ENCODE assay signal across 10 mouse cellular contexts in the genomic region with DNA sequence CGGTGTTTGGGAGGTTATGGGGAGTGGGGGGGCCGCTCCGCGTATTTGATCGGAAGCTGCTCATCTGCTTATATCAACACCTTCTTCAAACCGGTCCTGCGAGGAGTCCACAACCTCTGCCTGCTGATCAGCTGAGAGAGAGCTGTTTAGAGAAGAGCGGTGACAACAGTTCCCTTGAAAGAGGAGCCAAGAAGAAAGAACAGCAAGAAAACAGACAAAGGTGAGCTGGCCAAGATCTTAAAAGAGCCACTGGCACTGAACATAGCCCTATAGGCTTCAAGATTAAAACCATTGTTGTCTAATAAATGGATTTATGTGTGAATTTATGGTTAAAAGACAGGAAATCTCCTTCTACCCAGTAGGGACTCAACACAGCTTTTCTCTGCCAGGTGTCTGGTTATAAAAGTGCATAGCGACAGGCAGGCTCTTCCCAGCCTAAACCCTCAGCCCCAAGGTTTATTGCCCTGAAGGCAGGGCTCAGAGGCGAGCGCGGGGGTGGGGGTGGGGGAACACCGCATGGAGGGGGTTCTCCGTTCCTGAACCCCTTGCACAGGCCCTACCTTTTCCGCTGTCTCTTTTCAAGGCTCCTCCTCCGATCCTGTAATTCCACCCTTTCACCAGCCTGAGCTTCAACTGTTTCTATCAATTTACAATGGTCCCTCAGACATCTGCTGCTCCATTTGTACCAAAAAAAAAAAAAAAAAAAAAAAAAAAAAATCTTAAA.
DNase-seq lines count a peak whose midpoint lies in the region; ATAC-seq and TF ChIP-seq lines count a peak whose summit lies in the region.
"Had no signal": no experiment of that assay in that cellular context is flagged by ENCODE, and none has a peak within 500 bp of the region (broad histone marks: within the 10 kb centered on the region; RNA-seq: fewer than 3 reads in every experiment).

No protein-coding gene starts in this region.

- WGBS in cerebellum, adult 2 months = 14% methylated on average over 16 of the region's 16 CpGs
- 41% methylated on average over 16 of the region's 16 CpGs for WGBS in kidney, embryonic 14.5 days
- 49% methylated on average over 16 of the region's 16 CpGs for WGBS in forebrain, embryonic 16.5 days
- 53% methylated on average over 16 of the region's 16 CpGs for WGBS in midbrain, embryonic 13.5 days
- WGBS in kidney, adult 2 months = 52% methylated on average over 16 of the region's 16 CpGs

- TF ChIP-seq POLR2A in cerebellum, adult 2 months (IDR thresholded peaks at IDR 0.05; ENCODE audit: borderline replicate concordance, insufficient read depth, low read length) = no peak
- TF ChIP-seq POLR2A in kidney, adult 2 months (IDR thresholded peaks at IDR 0.05; ENCODE audit: low read depth, low read length) = no peak

- 0 out of 2 replicates have a peak, but pooled peaks have one; percentile 49 for ATAC-seq in kidney, embryonic 14.5 days (ENCODE audit: low FRiP score, low TSS enrichment)
- ATAC-seq in forebrain, embryonic 16.5 days = peak; percentile 43; the same call in 1 of the 2 replicates
- ATAC-seq in midbrain, embryonic 13.5 days = 0 out of 2 replicates have a peak, but pooled peaks have one; percentile 20

- H3K4me2 ChIP-seq in kidney, embryonic 14.5 days (replicated peaks; ENCODE audit: low read depth, low read length) = no peak overlapping the region; the same call in 1 of the 2 replicates
- no peak overlapping the region for H3K4me2 ChIP-seq in forebrain, embryonic 16.5 days (ENCODE audit: low read length)
- H3K4me2 ChIP-seq in midbrain, embryonic 13.5 days (replicated peaks) = no peak overlapping the region

- peak overlapping the region; percentile 28 for H3K4me3 ChIP-seq in cerebellum, adult 2 months (replicated peaks; ENCODE audit: insufficient read depth, low read depth, low read length)
- no peak overlapping the region; the same call in 1 of the 2 replicates for H3K4me3 ChIP-seq in kidney, embryonic 14.5 days (ENCODE audit: low read length)
- H3K4me3 ChIP-seq in forebrain, embryonic 16.5 days (replicated peaks; ENCODE audit: low read length) = no peak overlapping the region
- no peak overlapping the region for H3K4me3 ChIP-seq in midbrain, embryonic 13.5 days (replicated peaks)
- H3K4me3 ChIP-seq in kidney, adult 2 months (ENCODE audit: insufficient read depth, low read depth, low read length) = no peak overlapping the region

- peak in 1 of 2 experiments; percentile 6 for DNase-seq in cerebellum, adult 2 months
- no peak for DNase-seq in cerebellum, postnatal 4 days (ENCODE audit: low spot score in 2 of 2)
- DNase-seq in kidney, postnatal 4 days = no peak
- DNase-seq in kidney, adult 2 months = no peak
- no peak for DNase-seq in right cerebral cortex, postnatal 14 days
- DNase-seq: lung, adult 2 months had no signal

- H3K4me1 ChIP-seq in cerebellum, adult 2 months (ENCODE audit: control insufficient read depth, insufficient read depth, low read length) = no peaks in the 10 kb centered on the region
- H3K4me1 ChIP-seq in kidney, embryonic 14.5 days (ENCODE audit: control insufficient read depth, insufficient read depth, low read length) = no peaks in the 10 kb centered on the region
- H3K4me1 ChIP-seq in forebrain, embryonic 16.5 days (replicated peaks; ENCODE audit: control insufficient read depth, insufficient read depth, low read length) = no peaks in the 10 kb centered on the region
- 0 out of 2 replicates have a peak, but pooled peaks cover 4% of the 10 kb centered on the region for H3K4me1 ChIP-seq in midbrain, embryonic 13.5 days (replicated peaks)
- no peaks in the 10 kb centered on the region for H3K4me1 ChIP-seq in kidney, adult 2 months (ENCODE audit: control insufficient read depth, insufficient read depth, low read length)

- H3K27ac ChIP-seq in cerebellum, adult 2 months (ENCODE audit: insufficient read depth, low read length) = no peak overlapping the region
- no peak overlapping the region for H3K27ac ChIP-seq in kidney, embryonic 14.5 days (ENCODE audit: low read depth, low read length)
- H3K27ac ChIP-seq in forebrain, embryonic 16.5 days (ENCODE audit: low read length) = no peak overlapping the region
- no peak overlapping the region for H3K27ac ChIP-seq in midbrain, embryonic 13.5 days
- no peak overlapping the region for H3K27ac ChIP-seq in kidney, adult 2 months (ENCODE audit: insufficient read depth, low read depth, low read length)
- H3K27ac ChIP-seq: kidney, postnatal 0 days had no signal

- no peaks in the 10 kb centered on the region for H3K9me3 ChIP-seq in kidney, embryonic 14.5 days (ENCODE audit: control insufficient read depth, low read length)
- H3K9me3 ChIP-seq in forebrain, embryonic 16.5 days (ENCODE audit: control insufficient read depth, low read length) = no peaks in the 10 kb centered on the region
- no peaks in the 10 kb centered on the region for H3K9me3 ChIP-seq in midbrain, embryonic 13.5 days

- TF ChIP-seq CTCF in cerebellum, adult 2 months (IDR thresholded peaks at IDR 0.05; ENCODE audit: borderline replicate concordance, insufficient read depth, low read depth, low read length) = no peak
- TF ChIP-seq CTCF in kidney, adult 2 months (conservative IDR thresholded peaks at IDR 0.05; ENCODE audit: insufficient read depth, insufficient read length, low read depth, low read length) = no peak

- no peaks in the 10 kb centered on the region for H3K36me3 ChIP-seq in kidney, embryonic 14.5 days (ENCODE audit: control insufficient read depth, insufficient read depth, low read length)
- no peaks in the 10 kb centered on the region for H3K36me3 ChIP-seq in forebrain, embryonic 16.5 days (ENCODE audit: control insufficient read depth, insufficient read depth)
- H3K36me3 ChIP-seq in midbrain, embryonic 13.5 days = no peaks in the 10 kb centered on the region
- no peaks in the 10 kb centered on the region for H3K36me3 ChIP-seq in kidney, adult 2 months (ENCODE audit: control insufficient read depth, insufficient read depth, low read length)

- H3K9ac ChIP-seq in kidney, embryonic 14.5 days (ENCODE audit: low read depth, low read length) = no peak overlapping the region
- no peak overlapping the region for H3K9ac ChIP-seq in forebrain, embryonic 16.5 days (replicated peaks; ENCODE audit: low read depth, low read length)
- H3K9ac ChIP-seq in midbrain, embryonic 13.5 days (replicated peaks) = no peak overlapping the region

- no peaks in the 10 kb centered on the region for H3K27me3 ChIP-seq in cerebellum, adult 2 months (ENCODE audit: control insufficient read depth, insufficient read depth, low read length)
- H3K27me3 ChIP-seq in kidney, embryonic 14.5 days (ENCODE audit: control insufficient read depth, insufficient read depth, low read length) = no peaks in the 10 kb centered on the region
- no peaks in the 10 kb centered on the region for H3K27me3 ChIP-seq in forebrain, embryonic 16.5 days (replicated peaks; ENCODE audit: control insufficient read depth, insufficient read depth, low read length)
- H3K27me3 ChIP-seq in midbrain, embryonic 13.5 days = no peaks in the 10 kb centered on the region
- no peaks in the 10 kb centered on the region for H3K27me3 ChIP-seq in kidney, adult 2 months (replicated peaks; ENCODE audit: control insufficient read depth, insufficient read depth, low read length)
